ENCODE assay signal across 33 mouse cellular contexts in the genomic region with DNA sequence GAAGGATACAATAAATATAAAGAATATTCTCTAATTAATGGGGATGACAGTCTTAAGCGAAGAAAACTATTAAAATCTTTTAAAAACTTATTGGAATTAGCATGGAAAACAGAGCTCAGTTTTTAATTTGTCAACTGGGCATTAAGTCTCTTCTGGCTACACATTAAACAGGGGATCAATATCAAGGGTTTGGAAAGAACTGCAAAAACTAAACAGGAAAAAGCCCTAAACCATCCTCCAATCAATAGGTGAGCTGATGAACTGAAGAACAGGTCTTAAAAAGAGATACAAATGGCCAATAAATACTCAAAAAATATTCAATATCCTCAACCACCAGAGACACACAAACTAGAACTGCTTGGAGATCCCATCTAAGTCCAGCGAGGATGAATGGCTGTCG. TPM values are rescaled to one million over a fixed set of nuclear protein-coding genes. Genes with fewer than 3 reads are reported as not detected.
"Had no signal": no experiment of that assay in that cellular context is flagged by ENCODE, and none has a peak within 500 bp of the region (broad histone marks: within the 10 kb centered on the region; RNA-seq: fewer than 3 reads in every experiment).

No protein-coding gene starts in this region.

- H3K36me3 ChIP-seq: limb, embryonic 10.5 days; limb, embryonic 12.5 days; limb, embryonic 13.5 days; limb, embryonic 15.5 days; liver, embryonic 13.5 days; liver, embryonic 15.5 days; lung, embryonic 15.5 days; midbrain, embryonic 10.5 days; midbrain, embryonic 12.5 days; midbrain, embryonic 13.5 days; midbrain, embryonic 15.5 days; neural tube, embryonic 12.5 days had no signal

- H3K9ac ChIP-seq: limb, embryonic 12.5 days; limb, embryonic 13.5 days; limb, embryonic 15.5 days; liver, embryonic 13.5 days; liver, embryonic 14.5 days; liver, embryonic 15.5 days; lung, embryonic 14.5 days; lung, embryonic 15.5 days; midbrain, embryonic 12.5 days; midbrain, embryonic 13.5 days; midbrain, embryonic 15.5 days; neural tube, embryonic 12.5 days had no signal

- H3K27ac ChIP-seq: left cerebral cortex, adult 2 months; limb, embryonic 10.5 days; limb, embryonic 12.5 days; limb, embryonic 13.5 days; limb, embryonic 15.5 days; liver, embryonic 14.5 days; macrophage; midbrain, embryonic 10.5 days; midbrain, embryonic 12.5 days; midbrain, embryonic 13.5 days; midbrain, embryonic 15.5 days; neural tube, embryonic 12.5 days had no signal

- DNase-seq: left cerebral cortex, postnatal 4 days; liver; liver, embryonic 13.5 days; lung, adult 18-20 months; lung, adult 2 months; lung, embryonic 14.5 days; lung, postnatal 10 days; lung, postnatal 14 days; lung, postnatal 36 days; lung, postnatal 4 days; midbrain, embryonic 14.5 days had no signal

- H3K4me3 ChIP-seq: left cerebral cortex, adult 2 months; limb, embryonic 10.5 days; limb, embryonic 12.5 days; limb, embryonic 13.5 days; limb, embryonic 15.5 days; liver, embryonic 13.5 days; liver, embryonic 15.5 days; lung, embryonic 15.5 days; megakaryocyte, embryonic 14.5 days; midbrain, embryonic 10.5 days; midbrain, embryonic 12.5 days; midbrain, embryonic 13.5 days; midbrain, embryonic 15.5 days; myocyte; neural tube, embryonic 12.5 days had no signal

- H3K4me2 ChIP-seq: limb, embryonic 12.5 days; limb, embryonic 13.5 days; limb, embryonic 15.5 days; liver, embryonic 13.5 days; liver, embryonic 15.5 days; lung, embryonic 14.5 days; lung, embryonic 15.5 days; midbrain, embryonic 11.5 days; midbrain, embryonic 12.5 days; midbrain, embryonic 13.5 days; midbrain, embryonic 15.5 days; neural tube, embryonic 12.5 days had no signal

- ATAC-seq: lung, postnatal 0 days; midbrain, embryonic 13.5 days; midbrain, embryonic 15.5 days; midbrain, embryonic 16.5 days had no signal

- H3K9me3 ChIP-seq: limb, embryonic 10.5 days; limb, embryonic 12.5 days; limb, embryonic 13.5 days; limb, embryonic 15.5 days; liver, embryonic 13.5 days; liver, embryonic 15.5 days; lung, embryonic 15.5 days; megakaryocyte, embryonic 14.5 days; midbrain, embryonic 10.5 days; midbrain, embryonic 12.5 days; midbrain, embryonic 13.5 days; midbrain, embryonic 15.5 days; neural tube, embryonic 12.5 days had no signal

- H3K27me3 ChIP-seq: limb, embryonic 12.5 days; limb, embryonic 13.5 days; limb, embryonic 15.5 days; liver, embryonic 13.5 days; liver, embryonic 15.5 days; lung, embryonic 15.5 days; megakaryocyte, embryonic 14.5 days; midbrain, embryonic 12.5 days; midbrain, embryonic 13.5 days; midbrain, embryonic 15.5 days; neural tube, embryonic 12.5 days had no signal

- H3K4me1 ChIP-seq: limb, embryonic 10.5 days; megakaryocyte, embryonic 14.5 days; midbrain, embryonic 10.5 days; midbrain, embryonic 12.5 days; midbrain, embryonic 13.5 days; midbrain, embryonic 15.5 days; neural tube, embryonic 12.5 days had no signal

RNA-seq across cellular contexts. Expression of gene Stard13, which starts 56.5 kb away (rescaled TPM):
- total RNA-seq: megakaryocyte progenitor cell, adult 5-6 weeks; megakaryocyte-erythroid progenitor cell, adult 5-6 weeks; monocyte, adult 5-6 weeks had no signal
